Mouse (Mus musculus) T-helper 17 cell (primary cell): ENCODE data around the gene Nkx1-2.

Experiments
- in situ Hi-C, 2 experiments: fragments of 300-600 bp; cut with MboI, MseI; formaldehyde crosslinking; loops; 1 replicate in 1 of 2; 2 replicates in 1 of 2; pipeline ENCODE4 v1.15.1; 2025; ENCODE audit warnings: high pct_unique_total_duplicates in 2 of 2

Nkx1-2 gene

GRCm38 (mm10) chr7:132599071-132599975, at the start of gene Nkx1-2:
Nkx1-2 (minus strand) TSS chr7:132599637.
- in situ Hi-C loops: no loop called here

GRCm38 (mm10) chr7:132646514-132646913, 47.1 kb upstream of the Nkx1-2 start:
- in situ Hi-C loops: no loop called here

- in situ Hi-C loops: no loop called here
These were observed 45.3 kb upstream of the Nkx1-2 start for GRCm38 (mm10) chr7:132644605-132645279.

- in situ Hi-C loops: no loop called here
These were observed 42.2 kb upstream of the Nkx1-2 start for GRCm38 (mm10) chr7:132641606-132642005.

GRCm38 (mm10) chr7:132640946-132641345, 41.5 kb upstream of the Nkx1-2 start:
- in situ Hi-C loops: no loop called here

- in situ Hi-C loops: no loop called here
These were observed 39.1 kb upstream of the Nkx1-2 start for GRCm38 (mm10) chr7:132638446-132639087.

- in situ Hi-C loops: no loop called here
These were observed 37.9 kb upstream of the Nkx1-2 start for GRCm38 (mm10) chr7:132637292-132637691.

GRCm38 (mm10) chr7:132631313-132631712, 31.9 kb upstream of the Nkx1-2 start:
- in situ Hi-C loops: no loop called here

GRCm38 (mm10) chr7:132627448-132627847, 28.0 kb upstream of the Nkx1-2 start:
- in situ Hi-C loops: no loop called here

- in situ Hi-C loops: no loop called here
These were observed 26.7 kb upstream of the Nkx1-2 start for GRCm38 (mm10) chr7:132626174-132626573.

- in situ Hi-C loops: no loop called here
These were observed 24.7 kb upstream of the Nkx1-2 start for GRCm38 (mm10) chr7:132624161-132624560.

GRCm38 (mm10) chr7:132619975-132620918, 20.8 kb upstream of the Nkx1-2 start:
- in situ Hi-C loops: loop anchor here in 1 of 2 experiments (5.0 kb wide), 1 partner anchor 1012 kb away; no protein-coding TSS in a partner anchor

GRCm38 (mm10) chr7:132619549-132619948, 20.1 kb upstream of the Nkx1-2 start:
- in situ Hi-C loops: loop anchor here in 1 of 2 experiments (5.0 kb wide), 1 partner anchor 1013 kb away; no protein-coding TSS in a partner anchor

GRCm38 (mm10) chr7:132617021-132617564, 17.7 kb upstream of the Nkx1-2 start:
- in situ Hi-C loops: loop anchor here in 1 of 2 experiments (5.0 kb wide), 1 partner anchor 1015 kb away; no protein-coding TSS in a partner anchor

GRCm38 (mm10) chr7:132616391-132616790, 17.0 kb upstream of the Nkx1-2 start:
- in situ Hi-C loops: loop anchor here in 1 of 2 experiments (5.0 kb wide), 1 partner anchor 1016 kb away; no protein-coding TSS in a partner anchor

GRCm38 (mm10) chr7:132615346-132615745, 15.9 kb upstream of the Nkx1-2 start:
- in situ Hi-C loops: loop anchor here in 1 of 2 experiments (5.0 kb wide), 1 partner anchor 1017 kb away; no protein-coding TSS in a partner anchor

- in situ Hi-C loops: no loop called here
These were observed 12.1 kb upstream of the Nkx1-2 start for GRCm38 (mm10) chr7:132611530-132611929.

- in situ Hi-C loops: no loop called here
These were observed 11.3 kb upstream of the Nkx1-2 start, which contains the start of gene Lhpp for GRCm38 (mm10) chr7:132610468-132611318. Lhpp (plus strand) TSS chr7:132610638.
